Mouse (Mus musculus) limb, embryonic 14.5 days (tissue): ENCODE results near the gene Jak2. TPM values are rescaled to one million over a fixed set of nuclear protein-coding genes. Genes with fewer than 3 reads are reported as not detected.
A peak's percentile ranks its signal among the peaks of the same experiment; 100 is the strongest.

Experiments used
- ATAC-seq: fragments of 200-750 bp; cut with Nextera tagmentation; 2 replicates; pipeline ENCODE4 v1.8.0; 2017; ENCODE audit warnings: low read depth, moderate number of reproducible peaks, moderate TSS enrichment; ENCODE audit not compliant: low FRiP score
- DNase-seq: peaks from one replicate; pipeline ENCODE4 v3.0.0-alpha.2; 2015; ENCODE audit warnings: low spot score
- H3K27ac ChIP-seq: fragments of 300-500 bp; sonication (generic); replicated peaks from 2 replicates; pipeline ENCODE4 v1.5.1; 2014; ENCODE audit warnings: low read depth, mild to moderate bottlenecking, low read length, moderate library complexity, mixed read lengths
- H3K27me3 ChIP-seq: fragments of 300-500 bp; sonication (generic); 2 replicates; pipeline ENCODE4 v1.6.1; 2014; ENCODE audit warnings: low read length, mixed read lengths; ENCODE audit not compliant: control insufficient read depth, insufficient read depth
- H3K36me3 ChIP-seq: fragments of 300-500 bp; sonication (generic); 2 replicates; pipeline ENCODE4 v1.6.1; 2014; ENCODE audit warnings: mild to moderate bottlenecking, low read length, moderate library complexity, mixed read lengths; ENCODE audit not compliant: control insufficient read depth, insufficient read depth
- H3K4me1 ChIP-seq: fragments of 300-500 bp; sonication (generic); 2 replicates; pipeline ENCODE4 v1.6.1; 2014; ENCODE audit warnings: antibody characterized with exemption, low read length, mixed read lengths; ENCODE audit not compliant: control insufficient read depth, insufficient read depth
- H3K4me2 ChIP-seq: fragments of 300-500 bp; sonication (generic); replicated peaks from 2 replicates; pipeline ENCODE4 v1.6.1; 2014; ENCODE audit warnings: low read depth, mild to moderate bottlenecking, low read length, moderate library complexity; ENCODE audit not compliant: severe bottlenecking
- H3K4me3 ChIP-seq: fragments of 300-500 bp; sonication (generic); replicated peaks from 2 replicates; pipeline ENCODE4 v1.5.1; 2014; ENCODE audit warnings: low read length
- H3K9ac ChIP-seq: fragments of 300-500 bp; sonication (generic); 2 replicates; pipeline ENCODE4 v1.6.1; 2014; ENCODE audit warnings: mild to moderate bottlenecking, low read depth, low read length, moderate library complexity; ENCODE audit not compliant: severe bottlenecking
- H3K9me3 ChIP-seq: fragments of 300-500 bp; sonication (generic); 2 replicates; pipeline ENCODE4 v1.6.1; 2016; ENCODE audit warnings: low read length; ENCODE audit not compliant: control insufficient read depth
- POLR2A ChIP-seq: fragments of 200-500 bp; IDR thresholded peaks from 2 replicates; pipeline ENCODE4 v1.8.0; 2012; ENCODE audit warnings: inconsistent platforms, mild to moderate bottlenecking, moderate library complexity, borderline replicate concordance; ENCODE audit not compliant: insufficient read depth, insufficient read length; ENCODE audit errors: extremely low read depth
- WGBS: fragments of 180-500 bp; shearing (Covaris S2); extraction: QIAGEN DNeasy Blood & Tissue Kit; methylation state at CpG from one replicate; pipeline ENCODE4 v1.1.7; 2014; 5-methylcytosine and 5-hydroxymethylcytosine counted together
- polyA plus RNA-seq, 2 experiments: library from polyadenylated mRNA; depleted of rRNA in 1 of 2; stranded (reverse) in 1 of 2; unstranded in 1 of 2; fragments of >200 nt; fragmentation: Nextera tagmentation in 1 of 2; extraction: Ambion mirVana in 1 of 2; gene quantifications; 2 replicates each; pipeline versions ENCODE4 v1.2.1 to v1.2.3; 2012 to 2014

The Jak2 gene
- polyA plus RNA-seq, 2 experiments, result 15.2 to 15.7 TPM

- H3K4me1 ChIP-seq, result no peaks in the 10 kb centered on the region
- H3K27me3 ChIP-seq, result no peaks in the 10 kb centered on the region
Observed at GRCm38 (mm10) chr19:29308832-29309231, 57.2 kb downstream of the Jak2 start.

GRCm38 (mm10) chr19:29311791-29312190 lies 60.2 kb downstream of the Jak2 start:
- WGBS, result 97% methylated on average over 8 of the region's 8 CpGs
- Histone ChIP-seq H3K9me3 (peaks cover 8% of the 10 kb centered on the region), H3K9ac (no peak overlapping the region), H3K4me2 (no peak overlapping the region), H3K27ac (no peak overlapping the region), H3K27me3 (no peaks in the 10 kb centered on the region), H3K4me1 (no peaks in the 10 kb centered on the region), H3K36me3 (peaks cover 42% of the 10 kb centered on the region), H3K4me3 (no peak overlapping the region)
- DNase-seq (no peak), ATAC-seq (no peak)
- no peak for TF ChIP-seq POLR2A

More at GRCm38 (mm10) chr19:29308832-29309231, 57.2 kb downstream of the Jak2 start:
- Histone ChIP-seq H3K9ac (no peak overlapping the region), H3K4me2 (no peak overlapping the region), H3K27ac (no peak overlapping the region), H3K4me3 (no peak overlapping the region), H3K9me3 (no peaks in the 10 kb centered on the region), H3K36me3 (peaks cover 39% of the 10 kb centered on the region)
- DNase-seq (no peak), ATAC-seq (no peak)
- no peak for TF ChIP-seq POLR2A

GRCm38 (mm10) chr19:29312661-29313060 lies 61.0 kb downstream of the Jak2 start:
- no peak for TF ChIP-seq POLR2A
- peaks cover 42% of the 10 kb centered on the region for H3K36me3 ChIP-seq

GRCm38 (mm10) chr19:29323416-29324049 lies 71.9 kb downstream of the Jak2 start:
- 59% methylated on average over 8 of the region's 8 CpGs for WGBS
- Histone ChIP-seq H3K27ac (no peak overlapping the region), H3K36me3 (no peaks in the 10 kb centered on the region), H3K4me1 (peaks cover 6% of the 10 kb centered on the region; the same call in 1 of the 2 replicates), H3K4me2 (no peak overlapping the region; the same call in 1 of the 2 replicates), H3K27me3 (no peaks in the 10 kb centered on the region), H3K4me3 (no peak overlapping the region), H3K9me3 (no peaks in the 10 kb centered on the region), H3K9ac (no peak overlapping the region)
- ATAC-seq, result no peak
- no peak for TF ChIP-seq POLR2A
- no peak for DNase-seq

More at GRCm38 (mm10) chr19:29312661-29313060, 61.0 kb downstream of the Jak2 start:
- H3K9ac ChIP-seq, result no peak overlapping the region
- ATAC-seq (no peak), DNase-seq (no peak)
- no peak overlapping the region for H3K4me3 ChIP-seq
- no peaks in the 10 kb centered on the region for H3K4me1 ChIP-seq
- WGBS, result 71% methylated on average over 7 of the region's 7 CpGs
- no peaks in the 10 kb centered on the region for H3K27me3 ChIP-seq
- H3K4me2 ChIP-seq, result no peak overlapping the region
- H3K27ac ChIP-seq, result no peak overlapping the region
- peaks cover 8% of the 10 kb centered on the region for H3K9me3 ChIP-seq

- DNase-seq (peak; percentile 71), ATAC-seq (peak; percentile 90)
- Histone ChIP-seq H3K4me2 (peak within 1 kb of the TSS; percentile 74), H3K9ac (peak within 1 kb of the TSS; percentile 49), H3K36me3 (no peaks in the 10 kb centered on the region), H3K4me3 (peak within 1 kb of the TSS; percentile 43), H3K4me1 (peaks cover 6% of the 10 kb centered on the region; the same call in 1 of the 2 replicates), H3K9me3 (no peaks in the 10 kb centered on the region), H3K27me3 (no peaks in the 10 kb centered on the region), H3K27ac (no peak within 1 kb of the TSS)
- WGBS, result 4% methylated on average over 19 of the region's 31 CpGs
- TF ChIP-seq POLR2A, result no peak
Observed at GRCm38 (mm10) chr19:29325053-29325851, 73.6 kb downstream of the Jak2 start, which contains the start of gene Insl6. Insl6 (minus strand) TSS chr19:29325356.
